Comparison of ENCODE assay signal across 29 mouse cellular contexts in genomic region chr6:140231537-140231936, GRCm38 (mm10).
"Had no signal": no experiment of that assay in that cellular context is flagged by ENCODE, and none has a peak within 500 bp of the region (broad histone marks: within the 10 kb centered on the region; RNA-seq: fewer than 3 reads in every experiment).

No protein-coding gene starts in this region.

- H3K4me1 ChIP-seq: embryonic facial prominence, embryonic 10.5 days; embryonic facial prominence, embryonic 12.5 days; embryonic facial prominence, embryonic 13.5 days; forebrain, embryonic 10.5 days; forebrain, embryonic 12.5 days; forebrain, embryonic 13.5 days had no signal

- DNase-seq: cerebellum, adult 18-20 months; cerebellum, adult 2 months; cerebellum, adult 8-10 months; cerebellum, adult 9-10 months; cerebellum, adult 9-11 months; cerebellum, postnatal 10 days; cerebellum, postnatal 14 days; cerebellum, postnatal 25 days; cerebellum, postnatal 36 days; embryo, embryonic 11 days; forebrain, postnatal 0 days; gastrocnemius, adult 2 months; gastrocnemius, postnatal 10 days; gastrocnemius, postnatal 14 days; gastrocnemius, postnatal 25 days; gastrocnemius, postnatal 36 days; heart, adult 11 months; heart, adult 18-20 months had no signal

- H3K9me3 ChIP-seq: embryonic facial prominence, embryonic 10.5 days; embryonic facial prominence, embryonic 12.5 days; embryonic facial prominence, embryonic 13.5 days; embryonic facial prominence, embryonic 15.5 days; forebrain, embryonic 10.5 days; forebrain, embryonic 12.5 days; forebrain, embryonic 13.5 days; forebrain, embryonic 15.5 days had no signal

- H3K27me3 ChIP-seq: embryonic facial prominence, embryonic 12.5 days; embryonic facial prominence, embryonic 13.5 days; embryonic facial prominence, embryonic 15.5 days; forebrain, embryonic 12.5 days; forebrain, embryonic 13.5 days; forebrain, embryonic 15.5 days had no signal

- H3K27ac ChIP-seq: embryonic facial prominence, embryonic 10.5 days; embryonic facial prominence, embryonic 12.5 days; embryonic facial prominence, embryonic 13.5 days; embryonic facial prominence, embryonic 15.5 days; forebrain, embryonic 10.5 days; forebrain, embryonic 12.5 days; forebrain, embryonic 13.5 days; forebrain, embryonic 15.5 days; gastrocnemius, adult 2 months had no signal

- H3K36me3 ChIP-seq: embryonic facial prominence, embryonic 10.5 days; embryonic facial prominence, embryonic 12.5 days; embryonic facial prominence, embryonic 13.5 days; embryonic facial prominence, embryonic 15.5 days; forebrain, embryonic 10.5 days; forebrain, embryonic 12.5 days; forebrain, embryonic 15.5 days had no signal

- H3K4me2 ChIP-seq: embryonic facial prominence, embryonic 12.5 days; embryonic facial prominence, embryonic 13.5 days; embryonic facial prominence, embryonic 15.5 days; forebrain, embryonic 12.5 days; forebrain, embryonic 13.5 days; forebrain, embryonic 15.5 days had no signal

- ATAC-seq: forebrain, embryonic 13.5 days; forebrain, embryonic 14.5 days; forebrain, embryonic 15.5 days; forebrain, embryonic 16.5 days; forebrain, postnatal 0 days had no signal

- H3K9ac ChIP-seq: embryonic facial prominence, embryonic 12.5 days; embryonic facial prominence, embryonic 13.5 days; embryonic facial prominence, embryonic 15.5 days; forebrain, embryonic 12.5 days; forebrain, embryonic 13.5 days; forebrain, embryonic 15.5 days; forebrain, postnatal 0 days had no signal

- H3K4me3 ChIP-seq: embryonic facial prominence, embryonic 10.5 days; embryonic facial prominence, embryonic 12.5 days; embryonic facial prominence, embryonic 13.5 days; embryonic facial prominence, embryonic 15.5 days; erythroblast, embryonic 14.5 days; forebrain, embryonic 10.5 days; forebrain, embryonic 12.5 days; forebrain, embryonic 13.5 days; forebrain, embryonic 15.5 days; gastrocnemius, adult 2 months had no signal
